Mouse (Mus musculus) left cerebral cortex, postnatal 14 days (tissue): ENCODE data around the gene Lix1l. TPM values are rescaled to one million over a fixed set of nuclear protein-coding genes. Genes with fewer than 3 reads are reported as not detected.

ENCODE experiments used
- DNase-seq, 2 experiments: peaks; one replicate each; pipeline ENCODE4 v3.0.0; 2021 to 2022; ENCODE audit warnings: low spot score in 2 of 2, mixed read lengths in 1 of 2
- intact Hi-C: fragments of 180-260 bp; cut with DNase I; formaldehyde crosslinking; loops from one replicate; pipeline ENCODE4 v1.15.1; 2025
- total RNA-seq, 2 experiments: library from RNA; stranded (reverse); gene quantifications; 2 replicates each; pipeline ENCODE4 v1.2.3; 2021

The Lix1l gene
- total RNA-seq, 2 experiments from 2014 or later = 22.1 to 24.8 TPM

DNA sequence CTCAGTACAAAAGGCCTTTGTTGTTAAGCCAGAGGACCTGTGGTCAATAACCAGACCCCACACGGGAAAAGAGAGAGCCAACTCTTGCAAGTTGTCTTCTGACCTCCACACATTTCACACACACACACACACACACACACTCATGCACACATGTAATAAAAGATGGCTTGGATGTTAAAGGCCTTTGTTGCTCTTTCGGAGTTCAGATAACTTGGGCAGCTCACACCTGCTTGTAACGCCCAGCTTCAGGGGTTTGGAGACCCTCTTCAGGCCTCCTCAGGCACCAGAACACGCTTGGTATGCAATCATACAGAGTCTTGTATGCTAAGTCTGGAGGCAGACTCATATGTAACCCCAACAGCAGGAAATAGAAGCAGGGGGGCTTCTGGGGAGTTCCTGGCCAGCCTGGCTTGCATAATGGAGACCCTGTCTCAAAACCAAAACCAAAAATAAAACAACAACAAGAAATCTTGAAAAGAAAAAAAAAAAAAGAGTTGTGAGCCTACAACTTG, 21.7 kb upstream of the Lix1l start:
- no peak for DNase-seq
- intact Hi-C loops = no loop called here

GRCm38 (mm10) chr3:96579885-96580454, 21.0 kb upstream of the Lix1l start:
- peak; percentile 95 for DNase-seq
- intact Hi-C loops = loop anchor here (1.0 kb wide), 2 partner anchors 29 to 33 kb away; no protein-coding TSS in a partner anchor

- no peak for DNase-seq
- intact Hi-C loops = no loop called here
Measured at GRCm38 (mm10) chr3:96581141-96581540, 19.8 kb upstream of the Lix1l start.

GRCm38 (mm10) chr3:96581771-96582515, 19.0 kb upstream of the Lix1l start:
- intact Hi-C loops = no loop called here
- DNase-seq = no peak

- intact Hi-C loops = no loop called here
- no peak for DNase-seq
Measured at GRCm38 (mm10) chr3:96583386-96583785, 17.6 kb upstream of the Lix1l start.

DNA sequence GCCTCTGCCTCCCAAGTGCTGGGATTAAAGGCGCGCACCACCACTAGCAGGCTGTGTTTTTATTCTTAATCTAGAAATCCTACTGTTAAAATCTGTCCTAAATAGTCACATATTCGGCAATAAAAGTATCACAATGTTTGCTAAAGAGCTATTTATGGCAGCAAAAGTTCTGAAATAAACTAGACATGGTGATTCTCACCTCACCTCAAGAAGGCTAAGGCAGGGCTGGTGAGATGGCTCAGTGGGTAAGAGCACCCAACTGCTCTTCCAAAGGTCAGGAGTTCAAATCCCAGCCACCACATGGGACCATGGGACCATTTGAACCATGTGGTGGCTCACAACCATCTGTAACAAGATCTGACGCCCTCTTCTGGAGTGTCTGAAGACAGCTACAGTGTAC, 10.3 kb upstream of the Lix1l start:
- intact Hi-C loops = no loop called here
- no peak for DNase-seq

- no peak for DNase-seq
- intact Hi-C loops = no loop called here
Measured at GRCm38 (mm10) chr3:96593374-96593773, 7.6 kb upstream of the Lix1l start.

- DNase-seq = peak; percentile 93 to 95
- intact Hi-C loops = no loop called here
Measured at GRCm38 (mm10) chr3:96593790-96594560, 7.0 kb upstream of the Lix1l start, which contains the start of gene Polr3gl. Polr3gl (minus strand) TSS chr3:96594181.

GRCm38 (mm10) chr3:96594851-96595250, 6.1 kb upstream of the Lix1l start:
- DNase-seq = no peak
- intact Hi-C loops = no loop called here

DNA sequence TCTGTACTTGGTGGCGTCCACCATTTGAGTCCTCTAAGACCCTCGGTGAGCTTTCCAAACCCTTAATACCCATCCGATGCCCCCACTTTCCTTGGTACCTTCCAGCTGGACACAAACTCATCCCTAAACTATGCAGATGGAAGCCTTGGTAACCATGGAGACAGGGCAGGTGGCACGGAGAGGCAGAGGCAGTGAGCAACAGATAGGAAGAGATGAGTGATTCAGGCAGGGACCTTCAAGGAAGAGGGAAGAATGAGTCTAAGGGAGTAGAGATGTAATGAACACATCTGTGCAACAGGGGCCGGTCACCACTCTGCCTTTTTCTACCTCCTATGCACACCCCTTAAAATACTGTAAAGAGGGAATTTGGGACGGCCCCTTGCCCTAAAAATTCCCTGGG, 5.3 kb upstream of the Lix1l start:
- intact Hi-C loops = no loop called here
- peak; percentile 54 to 81 for DNase-seq

- intact Hi-C loops = no loop called here
- peak; percentile 76 to 86 for DNase-seq
Measured at GRCm38 (mm10) chr3:96596228-96596707, 4.7 kb upstream of the Lix1l start, which contains the start of gene Ankrd34a. Ankrd34a (plus strand) TSS chr3:96596636.

GRCm38 (mm10) chr3:96596855-96597254, 4.1 kb upstream of the Lix1l start:
- DNase-seq = peak; percentile 51 to 81
- intact Hi-C loops = no loop called here

DNA sequence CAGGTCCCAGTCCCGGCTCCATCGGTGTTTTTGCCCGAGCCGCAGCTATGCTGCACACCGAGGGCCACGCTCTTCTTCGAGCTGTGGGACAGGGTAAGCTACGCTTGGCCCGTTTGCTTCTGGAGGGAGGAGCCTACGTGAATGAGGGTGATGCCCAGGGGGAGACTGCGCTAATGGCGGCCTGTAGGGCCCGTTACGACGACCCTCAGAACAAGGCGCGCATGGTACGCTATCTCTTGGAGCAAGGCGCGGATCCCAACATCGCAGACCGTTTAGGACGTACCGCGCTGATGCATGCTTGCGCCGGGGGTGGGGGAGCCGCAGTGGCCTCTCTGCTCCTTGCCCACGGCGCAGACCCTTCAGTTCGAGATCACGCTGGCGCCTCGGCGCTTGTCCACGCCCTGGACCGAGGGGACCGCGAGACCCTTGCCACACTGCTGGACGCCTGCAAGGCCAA, 3.5 kb upstream of the Lix1l start:
- intact Hi-C loops = no loop called here
- DNase-seq = peak; percentile 41 to 63

- peak; percentile 46 to 67 for DNase-seq
- intact Hi-C loops = no loop called here
Measured at GRCm38 (mm10) chr3:96598156-96599068, 2.5 kb upstream of the Lix1l start.

GRCm38 (mm10) chr3:96599069-96599393, 1.9 kb upstream of the Lix1l start:
- DNase-seq = no peak
- intact Hi-C loops = no loop called here

GRCm38 (mm10) chr3:96599411-96599810, 1.5 kb upstream of the Lix1l start:
- no peak for DNase-seq
- intact Hi-C loops = no loop called here

DNA sequence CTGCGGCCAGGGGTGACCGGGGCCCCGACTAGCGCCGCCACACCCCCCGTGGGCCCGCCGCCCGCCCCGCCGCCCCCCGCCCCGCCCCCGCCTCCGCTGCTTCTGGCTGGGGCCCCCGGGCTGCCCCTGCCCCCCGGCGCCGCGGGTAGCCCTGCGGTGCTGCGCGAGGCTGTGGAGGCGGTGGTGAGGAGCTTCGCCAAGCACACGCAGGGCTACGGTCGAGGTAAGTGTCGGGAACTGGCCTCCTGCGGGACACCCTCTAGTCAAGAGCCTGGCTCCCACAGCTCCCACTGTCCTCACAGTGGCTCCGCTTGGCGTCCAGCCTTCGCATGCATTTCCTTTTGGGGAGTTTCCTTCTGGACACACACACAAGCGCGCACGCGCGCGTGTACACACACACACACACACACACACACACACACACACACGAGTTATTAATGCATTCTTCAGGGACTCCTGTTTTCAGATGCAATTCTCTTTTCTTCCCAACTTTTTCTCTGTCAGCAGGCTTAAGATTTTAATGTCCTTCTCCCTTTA, 370 bp downstream of the Lix1l start:
- peak; percentile 62 to 66 for DNase-seq
- intact Hi-C loops = loop anchor here (2.0 kb wide), 1 partner anchor 29 kb away; no protein-coding TSS in a partner anchor

- no peak for DNase-seq
- intact Hi-C loops = loop anchor here (2.0 kb wide), 1 partner anchor 29 kb away; no protein-coding TSS in a partner anchor
Measured at GRCm38 (mm10) chr3:96601941-96602703, 1.2 kb downstream of the Lix1l start.
